Comparison of ENCODE assay signal across 24 mouse cellular contexts in the genomic region with DNA sequence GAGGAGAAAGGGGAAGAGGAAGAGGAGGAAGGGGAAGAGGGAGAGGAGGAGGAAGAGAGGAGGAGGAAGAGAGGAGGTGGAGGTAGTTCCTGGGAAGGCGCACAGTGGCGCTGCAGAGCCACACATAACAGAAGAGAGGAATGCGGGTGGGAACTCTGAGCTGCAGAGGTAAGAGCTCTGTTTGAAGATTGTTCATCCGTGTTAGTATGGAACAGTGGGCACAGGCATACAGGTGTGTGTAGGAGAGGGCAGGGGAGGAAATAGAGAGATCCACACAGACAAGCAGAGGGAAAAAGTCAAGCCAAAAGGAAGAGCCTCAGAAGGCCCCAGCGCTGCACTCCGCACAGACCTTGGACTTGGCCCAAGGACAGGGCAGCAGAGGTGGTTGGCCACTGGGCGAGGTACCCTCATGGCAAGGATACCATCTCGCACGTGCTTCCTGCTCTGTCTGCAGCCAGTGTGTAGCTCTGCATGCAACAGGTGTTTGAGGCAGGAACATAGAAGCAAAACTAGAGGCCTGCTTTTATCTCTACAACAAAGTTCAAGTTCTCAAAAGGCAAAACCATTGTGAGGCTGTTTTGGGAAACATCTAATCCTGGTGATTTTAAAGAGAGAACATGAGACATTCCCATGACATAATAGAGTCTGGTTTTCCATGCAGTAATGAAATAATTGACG.
DNase-seq lines count a peak whose midpoint lies in the region; ATAC-seq and TF ChIP-seq lines count a peak whose summit lies in the region.
"Had no signal": no experiment of that assay in that cellular context is flagged by ENCODE, and none has a peak within 500 bp of the region (broad histone marks: within the 10 kb centered on the region; RNA-seq: fewer than 3 reads in every experiment).

No protein-coding gene starts in this region.

- H3K4me3 ChIP-seq in embryonic facial prominence, embryonic 13.5 days = no peak overlapping the region
- no peak overlapping the region for H3K4me3 ChIP-seq in embryonic facial prominence, embryonic 10.5 days
- H3K4me3 ChIP-seq in ES-Bruce4 (ENCODE audit: low read depth, low read length) = no peak overlapping the region
- H3K4me3 ChIP-seq: embryonic facial prominence, embryonic 12.5 days; forebrain, embryonic 15.5 days; heart, embryonic 12.5 days; left cerebral cortex, adult 2 months; limb, embryonic 10.5 days; liver, embryonic 15.5 days; midbrain, embryonic 10.5 days had no signal

- TF ChIP-seq CTCF in ES-Bruce4 (IDR thresholded peaks at IDR 0.05; ENCODE audit: low read depth, low read length) = peak; percentile 30

- WGBS in embryonic facial prominence, embryonic 13.5 days = 70% methylated on average over 10 of the region's 10 CpGs
- WGBS in embryonic facial prominence, embryonic 10.5 days = 81% methylated on average over 10 of the region's 10 CpGs

- H3K4me1 ChIP-seq in embryonic facial prominence, embryonic 13.5 days = peaks cover 26% of the 10 kb centered on the region
- peaks cover 6% of the 10 kb centered on the region; the same call in 1 of the 2 replicates for H3K4me1 ChIP-seq in embryonic facial prominence, embryonic 10.5 days
- no peaks in the 10 kb centered on the region for H3K4me1 ChIP-seq in ES-Bruce4 (ENCODE audit: control insufficient read depth, insufficient read depth, low read length)
- H3K4me1 ChIP-seq: embryonic facial prominence, embryonic 12.5 days; forebrain, embryonic 15.5 days; liver, embryonic 15.5 days had no signal

- peaks cover 6% of the 10 kb centered on the region; the same call in 1 of the 2 replicates for H3K9me3 ChIP-seq in embryonic facial prominence, embryonic 13.5 days
- no peaks in the 10 kb centered on the region for H3K9me3 ChIP-seq in embryonic facial prominence, embryonic 10.5 days
- no peaks in the 10 kb centered on the region for H3K9me3 ChIP-seq in ES-Bruce4 (replicated peaks; ENCODE audit: control insufficient read depth, insufficient read depth, low read length, poor library complexity, severe bottlenecking)
- H3K9me3 ChIP-seq: embryonic facial prominence, embryonic 12.5 days; forebrain, embryonic 15.5 days; limb, embryonic 10.5 days; liver, embryonic 15.5 days; midbrain, embryonic 10.5 days had no signal

- DNase-seq in embryonic facial prominence, embryonic 10.5 days (ENCODE audit: low spot score) = no peak
- peak; percentile 16 to 19 for DNase-seq in kidney, adult 8-10 months
- peak; percentile 15 for DNase-seq in kidney, postnatal 14 days
- DNase-seq in cerebellum, postnatal 25 days = no peak
- no peak for DNase-seq in right cerebral cortex, postnatal 14 days
- DNase-seq in gastrocnemius, adult 8-10 months (ENCODE audit: low spot score in 2 of 2) = no peak
- DNase-seq: cerebellum, adult 11 months; cerebellum, postnatal 10 days; gastrocnemius, postnatal 25 days; heart, adult 18-20 months; liver; spleen, adult 18-20 months; thymus, postnatal 25 days had no signal

- TF ChIP-seq EP300 in ES-Bruce4 (IDR thresholded peaks at IDR 0.05; ENCODE audit: insufficient read depth, low read depth, low read length) = no peak

- H3K36me3 ChIP-seq in embryonic facial prominence, embryonic 13.5 days = no peaks in the 10 kb centered on the region
- no peaks in the 10 kb centered on the region for H3K36me3 ChIP-seq in embryonic facial prominence, embryonic 10.5 days (replicated peaks)
- H3K36me3 ChIP-seq in ES-Bruce4 (ENCODE audit: control insufficient read depth, insufficient read depth, low read length, poor library complexity, severe bottlenecking) = no peaks in the 10 kb centered on the region
- H3K36me3 ChIP-seq: embryonic facial prominence, embryonic 12.5 days; forebrain, embryonic 15.5 days; heart, embryonic 12.5 days; limb, embryonic 10.5 days; liver, embryonic 15.5 days; midbrain, embryonic 10.5 days had no signal

- ATAC-seq in embryonic facial prominence, embryonic 13.5 days (ENCODE audit: insufficient number of reproducible peaks, insufficient read depth, low FRiP score, low TSS enrichment, low read depth) = no peak
- ATAC-seq: forebrain, embryonic 15.5 days; hindbrain, postnatal 0 days had no signal

- no peak overlapping the region for H3K9ac ChIP-seq in embryonic facial prominence, embryonic 13.5 days
- no peak overlapping the region for H3K9ac ChIP-seq in ES-Bruce4 (ENCODE audit: low read depth, poor library complexity, severe bottlenecking)
- H3K9ac ChIP-seq: embryonic facial prominence, embryonic 12.5 days; forebrain, embryonic 15.5 days; heart, embryonic 12.5 days; liver, embryonic 15.5 days had no signal

- H3K27ac ChIP-seq in embryonic facial prominence, embryonic 13.5 days = peak overlapping the region; percentile 78
- no peak overlapping the region for H3K27ac ChIP-seq in embryonic facial prominence, embryonic 10.5 days (replicated peaks)
- H3K27ac ChIP-seq in ES-Bruce4 (ENCODE audit: insufficient read depth, low read length) = no peak overlapping the region
- H3K27ac ChIP-seq: forebrain, embryonic 15.5 days; hindbrain, postnatal 0 days; left cerebral cortex, adult 2 months; limb, embryonic 10.5 days; liver, embryonic 15.5 days; macrophage; midbrain, embryonic 10.5 days had no signal

- H3K4me2 ChIP-seq in embryonic facial prominence, embryonic 13.5 days = no peak overlapping the region
- H3K4me2 ChIP-seq: embryonic facial prominence, embryonic 12.5 days; forebrain, embryonic 15.5 days; heart, embryonic 12.5 days; liver, embryonic 15.5 days had no signal

- TF ChIP-seq POLR2A in ES-Bruce4 (IDR thresholded peaks at IDR 0.05; ENCODE audit: insufficient read depth, low read length) = no peak

- no peaks in the 10 kb centered on the region for H3K27me3 ChIP-seq in embryonic facial prominence, embryonic 13.5 days
- no peaks in the 10 kb centered on the region; the same call in 1 of the 2 replicates for H3K27me3 ChIP-seq in embryonic facial prominence, embryonic 10.5 days (replicated peaks; ENCODE audit: low read depth, poor library complexity, severe bottlenecking)
- no peaks in the 10 kb centered on the region for H3K27me3 ChIP-seq in ES-Bruce4 (ENCODE audit: control insufficient read depth, insufficient read depth, low read length, poor library complexity, severe bottlenecking)
- H3K27me3 ChIP-seq: embryonic facial prominence, embryonic 12.5 days; forebrain, embryonic 15.5 days; heart, embryonic 12.5 days; liver, embryonic 15.5 days had no signal

Comparison
In these comparisons a context has a peak if more than half of its experiments do, and no peak if none do; other contexts are left out.
1. DNase-seq: peak in kidney, adult 8-10 months (2 of 2) and kidney, postnatal 14 days (single experiment); none in embryonic facial prominence, embryonic 10.5 days (single experiment), cerebellum, postnatal 25 days (0 of 2), right cerebral cortex, postnatal 14 days (single experiment) and gastrocnemius, adult 8-10 months (0 of 2).